Mouse (Mus musculus): ENCODE measurements around the gene Fbxo40. TPM values are rescaled to one million over a fixed set of nuclear protein-coding genes. Genes with fewer than 3 reads are reported as not detected.

Fbxo40 gene
- polyA plus RNA-seq, 2 experiments from 2014 or later, result 0.32 to 0.48 TPM

DNA sequence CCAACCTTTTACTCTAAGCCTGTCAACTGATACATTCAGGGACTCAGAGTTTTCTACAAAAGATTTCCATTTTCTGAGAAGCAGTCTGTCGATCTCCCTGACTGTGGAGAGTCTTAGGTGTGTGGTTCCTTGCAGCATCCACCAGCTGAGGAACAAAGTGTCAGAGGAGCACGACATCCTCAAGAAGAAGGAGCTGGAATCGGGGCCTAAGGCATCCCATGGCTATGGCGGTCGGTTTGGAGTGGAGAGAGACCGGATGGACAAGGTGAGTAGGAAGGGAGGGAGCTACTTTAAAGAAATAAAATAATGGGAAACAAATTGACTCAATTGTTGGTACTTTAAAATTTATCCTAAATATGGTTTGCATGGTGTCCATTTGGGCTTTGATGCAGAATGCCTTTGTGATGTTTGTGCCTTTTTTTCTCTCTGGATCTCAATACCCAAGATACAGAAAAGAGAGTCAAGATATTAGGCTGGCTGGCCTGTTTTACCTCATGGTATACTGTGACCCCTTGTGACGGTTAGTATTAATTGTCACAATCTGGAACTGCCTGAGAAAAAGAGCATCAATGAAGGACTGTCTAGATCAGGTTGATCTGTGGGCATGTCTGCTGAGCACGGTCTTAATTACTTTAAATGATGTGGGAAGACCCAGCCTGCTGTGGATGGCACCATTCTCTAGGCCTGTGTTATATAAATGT is 43.7 kb downstream of the Fbxo40 start:
- no peak for ATAC-seq

GRCm38 (mm10) chr16:36944895-36945424 is 45.3 kb downstream of the Fbxo40 start:
- no peak for ATAC-seq

DNA sequence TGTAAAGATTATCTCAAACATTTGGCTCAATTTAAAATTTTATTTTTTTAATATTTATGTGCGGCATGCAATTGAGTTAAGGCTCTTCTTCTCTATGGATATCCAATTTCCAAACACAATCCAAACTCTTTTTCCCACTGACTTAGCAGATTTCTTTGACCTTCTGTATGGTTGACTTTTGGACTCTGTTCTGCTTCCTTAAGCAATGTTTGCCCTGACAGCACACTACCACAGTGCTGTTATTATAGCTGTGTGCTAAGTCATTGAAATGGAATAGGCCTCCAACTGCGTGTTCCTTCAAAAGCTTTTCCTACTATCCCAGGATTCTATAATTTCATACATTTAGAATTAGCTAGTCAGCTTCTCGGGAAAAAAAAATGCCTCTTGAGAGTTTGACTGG is 46.7 kb downstream of the Fbxo40 start:
- no peak for ATAC-seq

GRCm38 (mm10) chr16:36941895-36942294 is 48.4 kb downstream of the Fbxo40 start:
- no peak for ATAC-seq

DNA sequence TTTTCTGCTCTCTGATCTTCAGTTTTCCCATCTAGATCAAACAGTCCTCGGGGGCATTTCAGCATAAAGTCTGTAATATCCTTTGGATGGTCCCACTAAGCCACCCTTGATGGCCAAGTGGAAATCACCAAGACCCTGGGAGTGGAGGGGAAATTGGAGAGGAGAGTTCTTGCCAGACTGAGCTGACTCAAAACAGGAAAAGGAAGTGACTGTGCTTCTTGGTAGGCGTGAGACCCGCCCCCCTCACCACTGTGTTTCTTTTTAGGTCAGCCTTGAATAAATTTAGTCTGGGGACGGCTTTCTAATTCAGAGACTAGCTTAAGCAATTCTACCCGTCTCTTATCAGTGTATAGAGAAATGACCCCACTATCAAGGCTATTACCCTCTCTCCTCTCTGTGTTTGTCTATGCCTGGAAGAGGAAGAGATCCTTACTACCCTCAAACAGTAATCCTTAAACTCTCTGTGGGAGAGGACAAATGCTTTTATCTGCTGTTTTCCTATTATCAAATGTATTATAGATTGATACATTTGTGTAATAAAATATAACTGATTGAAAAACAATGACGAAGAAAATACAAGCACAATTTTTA is 49.0 kb downstream of the Fbxo40 start:
- peak; percentile 98 for ATAC-seq

DNA sequence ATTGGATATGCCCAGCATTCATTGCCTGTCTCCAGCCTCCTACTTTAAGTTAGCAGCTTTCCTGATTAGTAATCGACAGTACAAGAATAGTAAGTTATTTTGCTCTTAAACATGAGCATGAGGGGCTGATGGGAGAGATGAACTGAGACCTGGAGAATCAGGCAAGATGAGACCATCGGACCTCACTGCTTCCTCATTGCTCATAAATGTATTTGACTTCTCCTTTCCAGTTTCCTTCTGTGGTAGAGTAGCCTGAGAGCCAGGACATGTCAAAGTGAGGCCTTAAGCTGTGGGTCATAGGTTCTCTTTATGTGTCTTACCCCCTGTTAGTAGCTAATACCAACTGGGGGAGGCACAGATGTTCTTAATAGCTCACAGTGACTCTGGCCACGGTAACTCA is 54.5 kb downstream of the Fbxo40 start:
- no peak for ATAC-seq

DNA sequence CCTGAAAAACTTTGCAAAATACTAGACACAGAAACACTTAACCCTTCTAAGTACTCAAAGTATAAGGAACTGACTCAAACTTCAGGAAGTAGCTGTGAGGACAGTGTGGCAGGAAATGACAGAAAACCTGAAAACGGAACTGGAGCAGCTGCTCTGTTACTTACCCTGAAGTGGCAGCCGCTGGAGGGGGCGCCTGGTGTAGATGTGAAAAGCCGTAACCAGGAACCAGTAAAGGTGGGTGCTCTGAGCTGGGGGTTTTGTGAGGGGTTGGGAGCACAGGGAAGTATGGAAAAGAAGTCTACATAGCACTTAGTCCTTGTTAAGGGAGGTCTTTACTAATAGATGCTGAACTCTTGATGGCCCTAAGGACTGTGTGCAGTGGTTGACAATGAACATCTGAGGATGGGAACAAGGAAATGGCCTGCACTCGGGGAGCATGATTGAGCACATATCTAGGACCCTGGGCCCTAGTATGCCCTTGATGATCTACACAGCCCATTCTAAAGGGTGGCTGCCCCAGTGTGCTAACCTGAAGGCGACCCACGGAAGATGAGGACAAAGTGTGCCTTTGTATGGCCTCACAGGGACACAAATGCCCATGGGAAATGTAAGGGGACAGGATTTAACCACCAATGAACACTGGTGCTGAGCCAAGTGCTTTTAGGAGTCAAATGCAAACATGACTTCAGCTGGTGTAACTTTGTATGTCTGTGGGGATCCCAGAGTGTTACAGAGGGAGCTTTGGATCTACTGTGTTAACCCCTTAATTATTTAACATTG is 55.2 kb downstream of the Fbxo40 start, which contains the start of gene Hcls1:
TSS of gene Hcls1 (plus strand) at position 143 of the 780 bp plus-strand sequence.
- peak; percentile 85 for ATAC-seq

- peak; percentile 71 for ATAC-seq
Measured at GRCm38 (mm10) chr16:36934131-36934840, 56.0 kb downstream of the Fbxo40 start.

GRCm38 (mm10) chr16:36932546-36932945 is 57.7 kb downstream of the Fbxo40 start:
- no peak for ATAC-seq

- ATAC-seq, result no peak
Measured at GRCm38 (mm10) chr16:36931976-36932375, 58.3 kb downstream of the Fbxo40 start.

DNA sequence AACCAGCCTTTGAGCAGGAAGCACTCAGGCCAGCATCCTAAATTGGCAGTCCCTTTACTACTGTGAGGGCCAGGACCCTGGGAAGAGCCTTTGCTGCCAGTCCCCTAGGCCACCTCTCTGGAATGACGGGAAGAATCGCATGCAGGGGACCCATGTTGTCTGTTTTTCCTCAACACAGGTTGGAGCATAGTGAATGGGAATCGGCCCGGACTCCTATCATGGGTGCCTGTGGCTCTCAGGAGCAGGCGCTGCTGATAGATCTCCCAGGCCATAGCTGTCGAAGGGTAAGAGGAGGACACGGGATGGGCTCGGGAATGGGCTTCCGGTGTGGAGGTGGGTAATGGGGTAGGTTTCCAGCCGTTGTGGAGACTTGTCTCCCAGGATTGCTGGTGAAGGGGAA is 58.9 kb downstream of the Fbxo40 start:
- no peak for ATAC-seq

GRCm38 (mm10) chr16:36930231-36931136 is 59.8 kb downstream of the Fbxo40 start:
- no peak for ATAC-seq

DNA sequence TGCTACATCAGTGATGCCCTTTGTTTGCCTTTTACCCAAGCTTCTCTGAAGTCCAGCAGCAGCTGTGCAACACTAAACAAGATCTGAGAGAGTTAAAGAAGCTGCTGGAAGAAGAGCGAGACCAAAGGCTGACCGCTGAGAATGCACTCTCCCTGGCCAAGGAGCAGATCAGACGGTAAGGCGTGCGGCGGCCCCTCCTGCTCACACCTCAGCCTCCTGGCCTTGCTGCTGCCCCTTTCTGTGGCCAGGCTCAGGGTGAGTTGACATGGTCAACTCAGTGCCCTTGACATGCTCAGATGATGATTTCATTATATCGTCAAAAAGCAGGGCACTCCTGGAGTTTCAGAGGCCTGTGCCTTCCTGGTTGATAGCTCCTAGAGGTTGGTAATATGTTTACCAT is 61.1 kb downstream of the Fbxo40 start:
- ATAC-seq, result no peak

- ATAC-seq, result no peak
Measured at GRCm38 (mm10) chr16:36928106-36928500, 62.2 kb downstream of the Fbxo40 start.

GRCm38 (mm10) chr16:36927495-36928105 is 62.7 kb downstream of the Fbxo40 start:
- ATAC-seq, result peak; percentile 78

GRCm38 (mm10) chr16:36926514-36927447 is 63.5 kb downstream of the Fbxo40 start:
- peak; percentile 4 for ATAC-seq

DNA sequence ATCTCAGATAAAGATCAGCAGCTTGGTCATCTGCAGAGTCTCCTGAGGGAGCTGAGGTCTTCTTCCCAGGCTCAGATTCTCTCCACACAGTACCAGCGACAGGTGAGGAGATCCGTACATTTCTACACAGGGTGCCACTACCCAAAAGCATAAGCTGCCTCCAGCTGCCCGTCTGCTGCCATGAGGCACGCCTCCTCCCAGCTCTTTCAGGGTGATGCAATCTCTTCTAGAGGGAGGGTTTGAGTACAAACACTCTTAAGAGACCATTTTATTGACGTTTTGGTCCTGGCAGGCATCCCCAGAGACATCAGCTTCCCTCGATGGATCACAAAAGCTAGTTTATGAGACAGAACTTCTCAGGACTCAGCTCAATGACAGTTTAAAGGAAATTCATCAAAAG is 64.5 kb downstream of the Fbxo40 start:
- no peak for ATAC-seq

- no peak for ATAC-seq
Measured at GRCm38 (mm10) chr16:36925351-36925750, 64.9 kb downstream of the Fbxo40 start.

- no peak for ATAC-seq
Measured at GRCm38 (mm10) chr16:36924312-36924711, 66.0 kb downstream of the Fbxo40 start.

DNA sequence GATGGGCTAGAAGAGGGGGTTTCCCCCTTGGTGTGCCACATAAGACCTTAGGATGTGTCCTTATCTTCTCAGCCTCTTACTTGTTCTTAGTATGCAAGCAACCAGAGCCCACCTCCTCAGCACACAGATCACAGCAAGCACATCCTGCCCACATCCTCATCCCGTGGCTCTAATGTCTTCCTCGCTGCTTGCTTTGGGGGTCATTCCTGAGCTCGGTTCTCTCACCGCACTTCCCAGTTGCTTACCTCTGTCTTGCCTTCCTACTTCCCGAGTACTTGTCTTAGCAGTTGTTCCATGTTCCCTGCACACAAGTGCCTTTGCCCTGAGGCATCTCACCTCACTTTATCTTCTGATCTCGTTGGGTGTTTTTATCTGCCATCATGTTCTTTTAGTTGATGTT is 68.3 kb downstream of the Fbxo40 start:
- peak; percentile 86 for ATAC-seq
